Mouse (Mus musculus) urinary bladder, postnatal 25 days (tissue): ENCODE measurements around the gene Parva.

ENCODE experiments used
- DNase-seq: peaks from one replicate; pipeline ENCODE4 v3.0.0; 2022; ENCODE audit warnings: low spot score

The Parva gene

DNA sequence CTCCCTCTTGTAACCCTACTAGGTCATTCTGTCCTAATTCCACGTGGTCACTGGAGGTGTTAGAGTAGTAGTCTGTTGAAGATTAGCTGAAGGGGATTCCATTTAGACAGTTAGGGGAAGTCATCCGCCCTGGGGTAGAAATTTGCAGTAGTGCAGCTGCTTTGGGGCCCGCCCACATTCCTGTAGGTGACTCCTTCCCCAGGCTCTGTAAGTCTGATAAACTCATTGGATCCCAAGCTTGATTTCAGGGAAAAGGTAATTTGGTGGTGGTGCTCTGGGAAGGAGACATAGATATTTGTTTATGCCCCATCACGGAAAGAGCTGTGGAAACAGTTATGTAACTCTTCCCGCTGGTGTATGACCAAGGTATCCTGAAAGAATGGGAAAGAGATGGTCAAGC is 494 bp upstream of the Parva start:
- DNase-seq, result no peak

GRCm38 (mm10) chr7:112428158-112428535 is 842 bp downstream of the Parva start:
- DNase-seq, result peak; percentile 77

GRCm38 (mm10) chr7:112439846-112440245 is 12.5 kb downstream of the Parva start:
- no peak for DNase-seq

- DNase-seq, result no peak
Measured at GRCm38 (mm10) chr7:112444152-112444984, 17.1 kb downstream of the Parva start.

DNA sequence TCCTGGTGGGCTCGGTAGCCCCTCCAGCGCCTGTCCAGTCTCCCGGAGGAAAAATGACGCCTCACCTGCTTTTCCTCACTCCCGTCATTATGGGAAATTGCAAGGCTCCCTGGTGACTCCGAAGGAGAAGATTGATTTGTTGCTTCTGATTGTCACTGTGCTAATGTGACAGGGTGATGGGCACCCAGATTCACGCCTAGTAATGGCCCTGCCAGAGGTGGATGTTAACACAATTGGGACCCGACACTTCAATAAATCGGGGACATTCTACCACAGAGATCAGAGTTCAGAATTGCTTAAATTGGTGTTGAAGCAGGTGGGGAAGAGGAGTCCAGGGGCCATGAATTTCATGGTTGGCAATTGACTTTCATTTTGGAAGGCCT is 17.7 kb downstream of the Parva start:
- no peak for DNase-seq

GRCm38 (mm10) chr7:112446498-112446897 is 19.2 kb downstream of the Parva start:
- no peak for DNase-seq

DNA sequence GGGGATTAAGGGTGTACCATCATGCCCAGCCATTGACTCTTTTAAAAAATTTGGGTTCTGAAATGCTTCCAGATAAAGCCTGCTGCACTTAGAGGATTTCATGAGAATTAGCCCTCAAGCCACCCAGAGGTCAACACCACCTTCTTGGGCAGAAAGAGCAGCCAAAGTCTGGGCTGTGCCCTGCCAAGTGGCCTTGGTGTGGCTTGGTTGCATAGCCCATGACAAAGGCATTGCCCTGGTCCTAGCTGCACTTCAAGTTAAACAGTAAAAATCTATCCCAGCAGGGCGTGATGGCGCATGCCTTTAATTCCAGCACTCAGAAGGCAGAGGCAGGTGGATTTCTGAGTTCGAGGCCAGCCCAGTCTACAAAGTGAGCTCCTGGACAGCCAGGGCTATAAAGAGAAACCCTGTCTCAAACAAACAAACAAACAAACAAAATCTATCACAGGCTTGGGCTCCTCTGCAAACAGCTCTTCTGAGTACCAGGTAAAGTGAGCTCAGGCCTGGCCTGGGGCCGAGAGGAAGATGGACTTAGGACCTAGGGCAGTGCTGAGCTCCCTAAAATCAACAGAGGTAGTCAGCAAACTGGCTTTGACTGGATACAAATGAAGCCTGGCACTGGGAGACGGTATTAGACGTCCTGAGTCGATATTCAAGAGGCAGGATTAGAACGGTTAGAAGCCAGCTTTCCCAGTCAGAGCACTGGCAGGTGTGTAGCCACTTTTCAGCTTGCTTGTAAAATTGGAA is 22.8 kb downstream of the Parva start:
- no peak for DNase-seq

DNA sequence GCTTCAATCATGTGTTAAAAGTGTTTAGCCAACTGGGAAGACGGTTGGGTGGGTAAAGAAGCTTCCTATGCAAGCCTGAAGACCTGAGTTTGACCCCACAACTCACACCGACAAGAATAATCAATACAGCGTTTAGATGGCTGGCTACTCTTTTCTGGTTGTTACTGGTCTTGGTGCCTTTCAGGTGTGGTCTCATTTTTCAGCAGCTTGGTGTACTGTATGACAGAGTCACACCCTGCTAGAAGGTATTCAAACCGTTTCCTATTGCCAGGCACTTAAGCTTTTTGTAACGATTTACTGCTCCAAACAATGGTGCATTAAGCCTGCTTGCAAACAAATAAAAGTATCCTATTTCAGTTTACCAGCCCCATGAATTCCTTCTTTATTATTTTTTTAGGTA is 25.2 kb downstream of the Parva start:
- DNase-seq, result no peak

- no peak for DNase-seq
Measured at GRCm38 (mm10) chr7:112453805-112454214, 26.5 kb downstream of the Parva start.

GRCm38 (mm10) chr7:112454380-112454779 is 27.1 kb downstream of the Parva start:
- no peak for DNase-seq

DNA sequence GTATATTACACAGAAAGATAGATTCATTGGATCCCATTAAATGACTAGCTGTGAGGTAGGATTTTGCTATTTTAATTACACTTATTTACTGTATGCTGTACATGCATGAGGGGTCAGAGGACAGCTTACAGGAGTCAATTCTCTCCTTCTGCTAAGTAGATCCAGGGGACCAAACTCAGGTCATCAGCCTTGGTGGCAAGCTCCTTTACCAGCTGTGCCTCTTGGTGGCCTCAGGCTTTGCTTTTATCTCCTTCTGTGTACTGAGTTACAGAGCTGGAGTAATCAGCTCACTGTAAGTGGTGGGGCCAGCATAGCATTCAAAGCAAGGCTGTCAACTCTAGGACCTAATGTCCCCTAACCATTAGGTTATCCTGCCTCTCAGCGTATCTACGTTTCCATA is 27.6 kb downstream of the Parva start:
- no peak for DNase-seq

DNA sequence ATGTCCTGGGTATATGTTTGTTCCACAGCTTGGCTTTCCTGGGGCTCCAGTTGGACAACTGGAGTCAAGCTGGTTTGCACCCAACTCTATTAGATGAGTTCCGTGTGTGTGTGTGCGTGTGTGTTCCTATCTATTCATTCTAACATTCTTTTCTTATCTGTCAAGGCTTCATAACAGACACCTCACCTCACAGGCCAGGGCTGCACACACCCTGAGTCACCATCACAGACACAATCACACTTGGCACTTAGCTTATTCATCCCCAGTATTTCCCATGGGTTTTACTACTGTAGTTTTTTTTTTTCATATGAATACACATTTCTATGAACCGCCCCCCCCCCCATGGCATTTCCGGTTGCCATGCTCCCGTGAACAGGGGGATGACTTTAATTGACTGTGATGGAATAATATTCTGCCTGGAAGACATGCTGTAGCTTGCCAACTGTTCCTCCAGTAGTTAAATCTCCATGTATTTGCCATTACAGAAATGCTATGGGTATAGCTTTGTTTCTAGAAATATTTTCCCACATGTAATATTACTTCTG is 28.3 kb downstream of the Parva start:
- DNase-seq, result no peak

- DNase-seq, result no peak
Measured at GRCm38 (mm10) chr7:112457373-112457772, 30.1 kb downstream of the Parva start.

- DNase-seq, result no peak
Measured at GRCm38 (mm10) chr7:112457920-112458319, 30.6 kb downstream of the Parva start.

GRCm38 (mm10) chr7:112458440-112458839 is 31.1 kb downstream of the Parva start:
- no peak for DNase-seq

GRCm38 (mm10) chr7:112463074-112463473 is 35.8 kb downstream of the Parva start:
- no peak for DNase-seq

DNA sequence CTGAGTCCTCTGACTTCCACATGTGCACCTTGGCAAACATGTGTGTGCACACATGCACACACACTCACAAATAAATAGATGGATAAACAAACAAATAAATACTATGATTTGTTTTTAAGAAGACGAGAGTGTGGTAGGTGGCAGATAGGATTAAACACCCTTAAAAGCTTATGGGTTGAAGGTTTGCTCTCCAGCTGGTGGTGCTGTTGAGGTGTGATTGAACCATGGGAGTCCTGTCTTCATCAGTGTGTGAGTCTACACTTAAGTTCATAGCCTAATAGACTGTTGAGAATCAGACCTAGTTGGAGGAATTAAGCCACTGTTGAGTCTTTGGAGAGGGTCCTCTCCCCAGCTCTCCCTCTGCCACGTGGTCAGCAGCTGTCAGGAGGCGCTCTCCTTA is 38.6 kb downstream of the Parva start:
- DNase-seq, result no peak

GRCm38 (mm10) chr7:112466786-112467185 is 39.5 kb downstream of the Parva start:
- no peak for DNase-seq

GRCm38 (mm10) chr7:112467687-112468111 is 40.4 kb downstream of the Parva start:
- DNase-seq, result peak; percentile 64

GRCm38 (mm10) chr7:112469817-112470216 is 42.5 kb downstream of the Parva start:
- DNase-seq, result peak; percentile 82

DNA sequence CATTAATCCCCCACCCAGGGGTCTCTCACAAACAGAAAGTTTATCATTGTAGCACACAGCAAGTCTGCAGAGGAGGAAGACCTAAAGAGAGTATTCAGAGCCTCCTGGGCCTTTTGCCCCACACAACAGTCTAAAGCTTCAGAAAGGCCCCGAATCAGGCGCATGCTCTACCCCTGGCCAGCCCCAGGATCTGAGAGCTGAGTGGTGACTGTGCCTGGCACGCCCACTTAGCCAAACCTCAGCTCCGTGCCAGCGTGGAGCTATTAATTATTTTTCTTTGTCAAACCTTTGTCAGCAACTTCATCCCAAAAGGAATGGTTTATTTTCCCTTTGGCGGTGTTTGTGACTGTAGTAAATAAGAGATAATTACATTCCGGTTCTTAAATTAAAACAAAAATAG is 44.0 kb downstream of the Parva start:
- no peak for DNase-seq

DNA sequence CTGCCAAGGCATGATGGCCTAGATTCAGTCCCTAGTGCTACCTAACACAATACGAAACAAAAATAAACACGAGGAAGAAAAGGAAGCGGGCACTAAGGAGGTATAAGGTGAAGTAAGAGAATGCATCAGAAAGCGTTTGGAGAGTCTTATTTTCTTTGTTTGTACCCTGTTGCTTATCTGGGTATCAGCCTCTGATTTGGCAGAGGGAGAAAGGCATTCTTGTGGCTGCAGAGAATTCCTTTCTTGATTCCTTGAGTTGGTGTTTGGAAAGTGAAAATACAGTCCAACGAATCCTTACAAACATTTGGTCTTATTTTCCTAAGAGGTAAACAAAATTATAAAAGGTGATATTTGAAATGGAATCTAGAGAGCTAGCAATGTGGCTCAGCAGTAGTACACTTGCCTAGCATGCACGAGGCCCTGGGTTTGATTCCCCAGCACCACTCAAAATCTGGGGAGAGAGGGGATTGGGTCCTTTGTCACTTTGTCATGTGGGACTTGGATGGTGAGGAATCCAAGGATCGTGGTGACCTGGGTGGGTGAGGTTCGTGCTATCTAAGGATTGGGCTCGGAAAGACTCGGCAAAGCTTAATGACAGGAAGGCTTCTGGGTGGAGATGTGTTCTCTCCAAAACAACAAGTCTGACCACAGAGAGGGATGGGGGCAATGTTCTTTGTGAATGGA is 44.9 kb downstream of the Parva start:
- no peak for DNase-seq
